ENCODE assay signal across 8 mouse cellular contexts in genomic region chr13:44839866-44840835, GRCm38 (mm10).
DNase-seq lines count a peak whose midpoint lies in the region; ATAC-seq and TF ChIP-seq lines count a peak whose summit lies in the region.

No protein-coding gene starts in this region.

- WGBS in hindbrain, embryonic 11.5 days = 4% methylated on average over 20 of the region's 20 CpGs
- 9% methylated on average over 20 of the region's 20 CpGs for WGBS in lung, adult 2 months

- H3K9ac ChIP-seq in hindbrain, embryonic 11.5 days (ENCODE audit: low read depth, low read length) = peak overlapping the region; percentile 57

- no peak for TF ChIP-seq CTCF in lung, adult 2 months (IDR thresholded peaks at IDR 0.05; ENCODE audit: insufficient read depth, low read length)

- DNase-seq in Muller cell, postnatal 12 days (ENCODE audit: inconsistent ontology term) = peak; percentile 94
- peak; percentile 90 to 95 for DNase-seq in cerebellum, postnatal 10 days
- DNase-seq in frontal cortex, postnatal 10 days (ENCODE audit: low spot score in 2 of 2) = peak; percentile 62 to 64
- DNase-seq in hindbrain, embryonic 11.5 days (ENCODE audit: low spot score) = peak; percentile 83
- peak; percentile 78 for DNase-seq in layer of hippocampus, adult 9-11 months
- peak; percentile 75 for DNase-seq in lung, adult 2 months
- peak; percentile 70 for DNase-seq in ovary, postnatal 36 days (ENCODE audit: low spot score)
- no peak for DNase-seq in thymus, postnatal 25 days

- peak overlapping the region; percentile 32 for H3K4me3 ChIP-seq in hindbrain, embryonic 11.5 days (ENCODE audit: low read depth, low read length)
- peak overlapping the region; percentile 7 for H3K4me3 ChIP-seq in lung, adult 2 months (replicated peaks; ENCODE audit: extremely low read depth, low read depth, low read length)

- TF ChIP-seq POLR2A in lung, adult 2 months (IDR thresholded peaks at IDR 0.05; ENCODE audit: borderline replicate concordance, extremely low read depth, low read depth, low read length) = no peak

- no peaks in the 10 kb centered on the region for H3K36me3 ChIP-seq in hindbrain, embryonic 11.5 days (ENCODE audit: control insufficient read depth, insufficient read depth, low read length)

- H3K9me3 ChIP-seq in hindbrain, embryonic 11.5 days (ENCODE audit: control insufficient read depth, low read length) = no peaks in the 10 kb centered on the region

- ATAC-seq in hindbrain, embryonic 11.5 days (ENCODE audit: low FRiP score) = peak; percentile 96

- peaks cover 5% of the 10 kb centered on the region for H3K4me1 ChIP-seq in hindbrain, embryonic 11.5 days (replicated peaks; ENCODE audit: control insufficient read depth, insufficient read depth, low read length)
- H3K4me1 ChIP-seq in lung, adult 2 months (ENCODE audit: control insufficient read depth, insufficient read depth, low read length) = peaks cover 3% of the 10 kb centered on the region; the same call in 1 of the 2 replicates

- peak overlapping the region; percentile 52 for H3K4me2 ChIP-seq in hindbrain, embryonic 11.5 days (replicated peaks; ENCODE audit: low read depth, low read length)

- no peaks in the 10 kb centered on the region for H3K27me3 ChIP-seq in hindbrain, embryonic 11.5 days (ENCODE audit: control insufficient read depth, insufficient read depth, low read length)

- peak overlapping the region; percentile 92 for H3K27ac ChIP-seq in hindbrain, embryonic 11.5 days (ENCODE audit: low read depth, low read length)
